Mouse (Mus musculus): ENCODE measurements around the gene Adgrd1. TPM values are rescaled to one million over a fixed set of nuclear protein-coding genes. Genes with fewer than 3 reads are reported as not detected.

Adgrd1 gene
- polyA plus RNA-seq, 1 experiment from 2014 or later = 0.07 TPM

- no peaks in the 10 kb centered on the region for H3K27me3 ChIP-seq (ENCODE audit: control insufficient read depth, insufficient read depth, low read length)
- 91% methylated on average over 5 of the region's 5 CpGs for WGBS
- no peaks in the 10 kb centered on the region for H3K36me3 ChIP-seq (ENCODE audit: control insufficient read depth, insufficient read depth, low read length)
- H3K27ac ChIP-seq (ENCODE audit: low read depth, low read length) = no peak overlapping the region
- ATAC-seq (ENCODE audit: low FRiP score) (no peak), DNase-seq (ENCODE audit: low spot score, missing footprints) (no peak)
- no peak overlapping the region for H3K9ac ChIP-seq (ENCODE audit: low read length)
- H3K4me1 ChIP-seq (ENCODE audit: control insufficient read depth, insufficient read depth, low read length) = no peaks in the 10 kb centered on the region
- no peaks in the 10 kb centered on the region for H3K9me3 ChIP-seq (ENCODE audit: control insufficient read depth, low read length)
- H3K4me2 ChIP-seq = no peak overlapping the region
- H3K4me3 ChIP-seq (ENCODE audit: low read depth, low read length) = no peak overlapping the region
Observed at GRCm38 (mm10) chr5:129137405-129137804, 40.9 kb downstream of the Adgrd1 start.

- no peak overlapping the region for H3K4me3 ChIP-seq (ENCODE audit: low read depth, low read length)
- no peaks in the 10 kb centered on the region for H3K4me1 ChIP-seq (ENCODE audit: control insufficient read depth, insufficient read depth, low read length)
- H3K36me3 ChIP-seq (ENCODE audit: control insufficient read depth, insufficient read depth, low read length) = no peaks in the 10 kb centered on the region
- H3K4me2 ChIP-seq = no peak overlapping the region
- H3K9ac ChIP-seq (ENCODE audit: low read length) = no peak overlapping the region
- ATAC-seq (ENCODE audit: low FRiP score) (no peak), DNase-seq (ENCODE audit: low spot score, missing footprints) (no peak)
- no peaks in the 10 kb centered on the region for H3K9me3 ChIP-seq (ENCODE audit: control insufficient read depth, low read length)
- 68% methylated on average over 15 of the region's 15 CpGs for WGBS
- no peaks in the 10 kb centered on the region for H3K27me3 ChIP-seq (ENCODE audit: control insufficient read depth, insufficient read depth, low read length)
- no peak overlapping the region for H3K27ac ChIP-seq (ENCODE audit: low read depth, low read length)
Observed at GRCm38 (mm10) chr5:129138576-129138975, 42.0 kb downstream of the Adgrd1 start.

GRCm38 (mm10) chr5:129142801-129143200, 46.3 kb downstream of the Adgrd1 start:
- Histone ChIP-seq H3K27ac (ENCODE audit: low read depth, low read length) (no peak overlapping the region), H3K9ac (ENCODE audit: low read length) (no peak overlapping the region), H3K4me3 (ENCODE audit: low read depth, low read length) (no peak overlapping the region), H3K9me3 (ENCODE audit: control insufficient read depth, low read length) (no peaks in the 10 kb centered on the region), H3K4me2 (no peak overlapping the region), H3K4me1 (ENCODE audit: control insufficient read depth, insufficient read depth, low read length) (no peaks in the 10 kb centered on the region), H3K36me3 (ENCODE audit: control insufficient read depth, insufficient read depth, low read length) (no peaks in the 10 kb centered on the region), H3K27me3 (ENCODE audit: control insufficient read depth, insufficient read depth, low read length) (no peaks in the 10 kb centered on the region)
- 81% methylated on average over 5 of the region's 5 CpGs for WGBS
- DNase-seq (ENCODE audit: low spot score, missing footprints) (no peak), ATAC-seq (ENCODE audit: low FRiP score) (no peak)

- no peak overlapping the region for H3K27ac ChIP-seq (ENCODE audit: low read depth, low read length)
- DNase-seq (ENCODE audit: low spot score, missing footprints) (no peak), ATAC-seq (ENCODE audit: low FRiP score) (no peak)
- no peaks in the 10 kb centered on the region for H3K4me1 ChIP-seq (ENCODE audit: control insufficient read depth, insufficient read depth, low read length)
- no peak overlapping the region for H3K4me2 ChIP-seq
- no peaks in the 10 kb centered on the region for H3K36me3 ChIP-seq (ENCODE audit: control insufficient read depth, insufficient read depth, low read length)
- no peaks in the 10 kb centered on the region for H3K9me3 ChIP-seq (ENCODE audit: control insufficient read depth, low read length)
- no peaks in the 10 kb centered on the region for H3K27me3 ChIP-seq (ENCODE audit: control insufficient read depth, insufficient read depth, low read length)
- no peak overlapping the region for H3K4me3 ChIP-seq (ENCODE audit: low read depth, low read length)
- WGBS = 93% methylated on average over 8 of the region's 8 CpGs
- no peak overlapping the region for H3K9ac ChIP-seq (ENCODE audit: low read length)
Observed at GRCm38 (mm10) chr5:129145307-129145935, 48.9 kb downstream of the Adgrd1 start.

- no peaks in the 10 kb centered on the region for H3K36me3 ChIP-seq (ENCODE audit: control insufficient read depth, insufficient read depth, low read length)
- H3K27ac ChIP-seq (ENCODE audit: low read depth, low read length) = no peak overlapping the region
- no peak for ATAC-seq (ENCODE audit: low FRiP score)
- H3K4me2 ChIP-seq = no peak overlapping the region
- no peaks in the 10 kb centered on the region for H3K27me3 ChIP-seq (ENCODE audit: control insufficient read depth, insufficient read depth, low read length)
- no peak overlapping the region for H3K4me3 ChIP-seq (ENCODE audit: low read depth, low read length)
- H3K9ac ChIP-seq (ENCODE audit: low read length) = no peak overlapping the region
- no peaks in the 10 kb centered on the region for H3K9me3 ChIP-seq (ENCODE audit: control insufficient read depth, low read length)
- WGBS = 83% methylated on average over 12 of the region's 12 CpGs
- no peaks in the 10 kb centered on the region for H3K4me1 ChIP-seq (ENCODE audit: control insufficient read depth, insufficient read depth, low read length)
- DNase-seq (ENCODE audit: low spot score, missing footprints) = no peak
Observed at GRCm38 (mm10) chr5:129146892-129147509, 50.5 kb downstream of the Adgrd1 start.

GRCm38 (mm10) chr5:129148485-129148884, 51.9 kb downstream of the Adgrd1 start:
- DNase-seq (ENCODE audit: low spot score, missing footprints) (peak; percentile 89), ATAC-seq (ENCODE audit: low FRiP score) (no peak)
- Histone ChIP-seq H3K27ac (ENCODE audit: low read depth, low read length) (no peak overlapping the region), H3K4me1 (ENCODE audit: control insufficient read depth, insufficient read depth, low read length) (no peaks in the 10 kb centered on the region), H3K9me3 (ENCODE audit: control insufficient read depth, low read length) (no peaks in the 10 kb centered on the region), H3K9ac (ENCODE audit: low read length) (no peak overlapping the region), H3K4me3 (ENCODE audit: low read depth, low read length) (no peak overlapping the region), H3K4me2 (no peak overlapping the region), H3K36me3 (ENCODE audit: control insufficient read depth, insufficient read depth, low read length) (no peaks in the 10 kb centered on the region), H3K27me3 (ENCODE audit: control insufficient read depth, insufficient read depth, low read length) (no peaks in the 10 kb centered on the region)
- WGBS = 57% methylated on average over 9 of the region's 9 CpGs

GRCm38 (mm10) chr5:129155023-129155901, 58.7 kb downstream of the Adgrd1 start:
- WGBS = 61% methylated on average over 14 of the region's 14 CpGs
- H3K4me3 ChIP-seq (ENCODE audit: low read depth, low read length) = no peak overlapping the region
- H3K27me3 ChIP-seq (ENCODE audit: control insufficient read depth, insufficient read depth, low read length) = no peaks in the 10 kb centered on the region
- peak; percentile 4; the same call in 1 of the 2 replicates for ATAC-seq (ENCODE audit: low FRiP score)
- peaks cover 22% of the 10 kb centered on the region for H3K4me1 ChIP-seq (ENCODE audit: control insufficient read depth, insufficient read depth, low read length)
- H3K4me2 ChIP-seq = peak overlapping the region; percentile 10
- H3K36me3 ChIP-seq (ENCODE audit: control insufficient read depth, insufficient read depth, low read length) = no peaks in the 10 kb centered on the region
- no peak for DNase-seq (ENCODE audit: low spot score, missing footprints)
- peak overlapping the region; percentile 82 for H3K27ac ChIP-seq (ENCODE audit: low read depth, low read length)
- no peaks in the 10 kb centered on the region for H3K9me3 ChIP-seq (ENCODE audit: control insufficient read depth, low read length)
- peak overlapping the region; percentile 34; the same call in 1 of the 2 replicates for H3K9ac ChIP-seq (ENCODE audit: low read length)

GRCm38 (mm10) chr5:129155902-129156311, 59.4 kb downstream of the Adgrd1 start:
- peak overlapping the region; percentile 10 for H3K4me2 ChIP-seq
- peaks cover 22% of the 10 kb centered on the region for H3K4me1 ChIP-seq (ENCODE audit: control insufficient read depth, insufficient read depth, low read length)
- DNase-seq (ENCODE audit: low spot score, missing footprints) = peak; percentile 97
- no peak overlapping the region for H3K4me3 ChIP-seq (ENCODE audit: low read depth, low read length)
- 3% methylated on average over 9 of the region's 9 CpGs for WGBS
- peak; percentile 86 for ATAC-seq (ENCODE audit: low FRiP score)
- no peaks in the 10 kb centered on the region for H3K36me3 ChIP-seq (ENCODE audit: control insufficient read depth, insufficient read depth, low read length)
- H3K9me3 ChIP-seq (ENCODE audit: control insufficient read depth, low read length) = no peaks in the 10 kb centered on the region
- H3K27ac ChIP-seq (ENCODE audit: low read depth, low read length) = peak overlapping the region; percentile 82
- no peaks in the 10 kb centered on the region for H3K27me3 ChIP-seq (ENCODE audit: control insufficient read depth, insufficient read depth, low read length)
- H3K9ac ChIP-seq (ENCODE audit: low read length) = peak overlapping the region; percentile 34; the same call in 1 of the 2 replicates
